Mouse (Mus musculus) heart, embryonic 15.5 days (tissue): ENCODE measurements around the gene Prss35. TPM values are rescaled to one million over a fixed set of nuclear protein-coding genes. Genes with fewer than 3 reads are reported as not detected.

ENCODE experiments used
- ATAC-seq: fragments of 200-750 bp; cut with Nextera tagmentation; replicated peaks from 2 replicates; pipeline ENCODE4 v1.8.0; 2017; ENCODE audit warnings: low read depth, moderate TSS enrichment; ENCODE audit not compliant: insufficient number of reproducible peaks, insufficient read depth, low FRiP score
- H3K27ac ChIP-seq: fragments of 300-500 bp; sonication (generic); 2 replicates; pipeline ENCODE4 v1.5.1; 2015; ENCODE audit warnings: mild to moderate bottlenecking, inconsistent platforms
- H3K27me3 ChIP-seq: fragments of 300-500 bp; sonication (generic); 2 replicates; pipeline ENCODE4 v1.6.1; 2015; ENCODE audit warnings: inconsistent platforms
- H3K36me3 ChIP-seq: fragments of 300-500 bp; sonication (generic); 2 replicates; pipeline ENCODE4 v1.6.1; 2015; ENCODE audit warnings: mild to moderate bottlenecking, inconsistent platforms
- H3K4me1 ChIP-seq: fragments of 300-500 bp; sonication (generic); replicated peaks from 2 replicates; pipeline ENCODE4 v1.6.1; 2015; ENCODE audit warnings: inconsistent platforms
- H3K4me2 ChIP-seq: fragments of 300-500 bp; sonication (generic); 2 replicates; pipeline ENCODE4 v1.6.1; 2015; ENCODE audit warnings: inconsistent platforms, mild to moderate bottlenecking, moderate library complexity
- H3K4me3 ChIP-seq: fragments of 300-500 bp; sonication (generic); 2 replicates; pipeline ENCODE4 v1.5.1; 2015; ENCODE audit warnings: mild to moderate bottlenecking, inconsistent platforms
- H3K9ac ChIP-seq: fragments of 300-500 bp; sonication (generic); 2 replicates; pipeline ENCODE4 v1.6.1; 2015; ENCODE audit warnings: mild to moderate bottlenecking, inconsistent platforms
- H3K9me3 ChIP-seq: fragments of 300-500 bp; sonication (generic); replicated peaks from 2 replicates; pipeline ENCODE4 v1.6.1; 2016; ENCODE audit warnings: inconsistent platforms
- WGBS: fragments of 180-500 bp; shearing (Covaris S2); methylation state at CpG from one replicate; pipeline ENCODE4 v1.1.7; 2015; ENCODE audit warnings: mixed read lengths; 5-methylcytosine and 5-hydroxymethylcytosine counted together
- polyA plus RNA-seq: library from polyadenylated mRNA; unstranded; fragments of >200 nt; fragmentation: Nextera tagmentation; extraction: Ambion mirVana; gene quantifications from 2 replicates; pipeline ENCODE4 v1.2.1, GENCODE M21; 2015

Prss35 gene
- polyA plus RNA-seq, 1 experiment from 2014 or later: 46.5 TPM

DNA sequence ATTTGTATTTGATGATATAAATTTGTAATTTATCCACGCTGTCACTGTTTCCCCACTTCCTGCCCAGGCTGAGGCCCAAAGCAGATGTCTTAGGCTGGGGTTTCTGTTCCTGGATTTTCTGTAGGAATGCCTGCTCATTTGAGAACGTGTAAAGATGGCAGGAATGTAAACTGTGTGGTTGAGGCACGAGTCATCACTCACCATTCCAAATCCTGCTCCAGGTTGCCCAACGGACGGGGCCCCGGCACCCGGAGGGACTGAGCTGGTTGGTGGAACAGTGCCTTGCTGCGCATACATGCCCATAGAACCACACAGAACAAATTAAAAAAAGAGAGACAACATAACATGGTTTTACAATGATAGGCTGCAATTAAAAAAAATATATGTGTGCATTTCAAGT, 30.5 kb downstream of the Prss35 start:
- Histone ChIP-seq H3K27ac (no peak overlapping the region), H3K27me3 (no peaks in the 10 kb centered on the region), H3K4me2 (no peak overlapping the region), H3K36me3 (peaks cover 30% of the 10 kb centered on the region), H3K4me3 (no peak overlapping the region), H3K4me1 (peaks cover 10% of the 10 kb centered on the region), H3K9ac (no peak overlapping the region), H3K9me3 (no peaks in the 10 kb centered on the region)
- 72% methylated on average over 8 of the region's 8 CpGs for WGBS
- ATAC-seq: no peak

DNA sequence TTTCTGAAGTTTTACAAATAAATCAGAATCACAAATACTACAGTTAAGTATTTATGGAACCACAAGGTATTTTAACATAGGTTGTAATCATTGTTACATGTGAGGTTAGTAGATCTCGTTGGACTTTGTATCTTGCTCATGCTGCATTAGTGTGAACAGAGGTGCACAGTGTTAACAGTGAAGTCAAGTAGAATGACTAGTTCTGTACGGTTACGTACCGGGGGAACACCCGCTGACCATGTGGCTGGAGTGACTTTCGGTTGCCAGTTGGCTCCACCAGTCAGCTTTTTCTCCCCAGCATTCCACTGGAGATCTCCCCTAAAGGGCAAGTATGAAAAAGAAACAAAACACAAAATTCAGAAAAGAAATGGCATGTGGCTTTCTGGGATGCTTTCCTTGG, 31.9 kb downstream of the Prss35 start:
- no peak overlapping the region for H3K4me3 ChIP-seq
- no peak for ATAC-seq
- no peak overlapping the region for H3K4me2 ChIP-seq
- WGBS: 90% methylated on average over 6 of the region's 6 CpGs
- H3K27me3 ChIP-seq: no peaks in the 10 kb centered on the region
- no peaks in the 10 kb centered on the region for H3K9me3 ChIP-seq
- peaks cover 36% of the 10 kb centered on the region for H3K36me3 ChIP-seq
- no peak overlapping the region for H3K27ac ChIP-seq
- H3K4me1 ChIP-seq: peaks cover 10% of the 10 kb centered on the region
- no peak overlapping the region for H3K9ac ChIP-seq

DNA sequence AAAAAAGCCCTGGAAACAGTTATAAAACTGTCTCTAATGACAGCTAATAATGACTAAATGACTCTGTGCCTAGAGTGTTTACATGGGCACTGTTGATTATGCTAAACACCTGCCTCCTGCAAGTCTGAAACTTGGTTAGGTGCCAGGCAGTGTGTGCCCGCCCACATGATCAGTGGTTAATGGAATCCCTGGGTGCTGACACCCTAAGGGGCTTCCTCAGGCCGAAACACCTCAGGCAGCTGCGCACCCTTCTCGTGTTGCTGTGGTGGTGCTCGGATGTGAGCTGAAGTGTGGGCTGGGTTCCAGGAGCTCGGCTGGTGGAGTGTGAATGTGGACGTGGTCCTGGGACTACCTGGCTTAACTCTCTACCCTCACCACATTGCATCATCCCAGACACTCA, 33.9 kb downstream of the Prss35 start:
- Histone ChIP-seq H3K4me1 (peaks cover 10% of the 10 kb centered on the region), H3K9ac (no peak overlapping the region), H3K27ac (no peak overlapping the region), H3K4me2 (no peak overlapping the region), H3K27me3 (no peaks in the 10 kb centered on the region), H3K9me3 (no peaks in the 10 kb centered on the region), H3K36me3 (peaks cover 40% of the 10 kb centered on the region), H3K4me3 (no peak overlapping the region)
- 59% methylated on average over 7 of the region's 7 CpGs for WGBS
- ATAC-seq: no peak

DNA sequence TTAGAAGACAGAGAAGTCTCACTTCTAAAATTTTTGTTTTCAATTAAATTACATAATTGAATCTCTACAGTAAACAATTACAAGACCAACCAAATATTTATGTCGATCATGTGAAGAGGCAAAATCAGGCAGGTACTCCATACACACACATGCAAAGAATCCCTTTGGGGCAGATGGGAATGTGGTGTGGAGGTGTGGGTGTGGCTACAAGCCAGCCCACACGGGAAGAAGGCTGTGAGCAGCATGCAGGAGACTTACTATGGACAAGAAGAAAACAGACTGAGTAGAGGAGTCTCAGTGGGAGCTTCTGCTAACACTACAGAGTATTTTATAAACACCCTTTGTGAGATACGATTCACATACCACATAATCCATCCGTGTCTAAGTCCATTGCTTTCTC, 34.8 kb downstream of the Prss35 start:
- no peaks in the 10 kb centered on the region for H3K9me3 ChIP-seq
- H3K27ac ChIP-seq: no peak overlapping the region
- H3K9ac ChIP-seq: no peak overlapping the region
- no peaks in the 10 kb centered on the region for H3K27me3 ChIP-seq
- no peak overlapping the region for H3K4me2 ChIP-seq
- peaks cover 7% of the 10 kb centered on the region for H3K4me1 ChIP-seq
- 70% methylated on average over 4 of the region's 4 CpGs for WGBS
- ATAC-seq: no peak
- H3K4me3 ChIP-seq: no peak overlapping the region
- peaks cover 36% of the 10 kb centered on the region for H3K36me3 ChIP-seq

DNA sequence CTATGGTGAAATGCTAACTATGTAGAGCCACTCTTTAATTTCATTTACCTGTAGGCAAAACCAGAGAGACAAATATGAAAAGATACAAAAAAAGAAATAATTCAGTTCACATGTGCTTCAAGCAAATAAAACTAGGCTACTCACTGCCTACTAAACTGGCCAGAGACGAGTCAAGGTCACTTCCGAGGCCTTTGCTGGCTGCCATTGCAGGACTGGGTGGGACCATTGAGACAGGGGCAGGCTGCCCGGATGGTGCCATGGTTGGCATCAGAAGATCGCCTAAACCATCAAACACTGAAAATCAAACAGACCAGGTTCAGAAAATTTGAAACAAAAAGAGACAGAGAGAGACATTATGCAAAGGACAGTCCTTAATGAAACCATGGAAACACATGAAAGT, 38.0 kb downstream of the Prss35 start:
- WGBS: 83% methylated on average over 4 of the region's 4 CpGs
- H3K27ac ChIP-seq: no peak overlapping the region
- H3K9me3 ChIP-seq: no peaks in the 10 kb centered on the region
- H3K36me3 ChIP-seq: peaks cover 20% of the 10 kb centered on the region
- no peaks in the 10 kb centered on the region for H3K27me3 ChIP-seq
- H3K9ac ChIP-seq: no peak overlapping the region
- no peak overlapping the region for H3K4me2 ChIP-seq
- H3K4me3 ChIP-seq: no peak overlapping the region
- no peaks in the 10 kb centered on the region for H3K4me1 ChIP-seq
- no peak for ATAC-seq

DNA sequence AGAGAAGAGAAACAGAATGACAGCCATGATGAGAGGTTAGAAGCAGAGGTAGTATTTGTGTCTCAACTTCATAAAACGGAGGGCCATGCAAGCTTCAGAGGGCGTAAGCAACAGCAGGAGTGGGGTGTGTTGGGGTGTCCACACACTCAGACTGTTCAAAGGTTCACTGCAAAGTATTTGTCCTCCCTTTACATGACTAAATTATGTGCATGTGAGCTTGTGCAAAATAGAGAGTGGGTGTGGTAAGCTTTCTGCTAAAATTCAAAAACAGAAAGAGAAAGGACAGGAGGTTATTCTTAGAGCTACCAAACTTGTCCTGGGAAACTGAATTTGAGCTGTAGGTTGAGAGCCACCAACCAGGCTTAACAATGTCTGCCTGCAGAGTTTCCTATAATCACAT, 39.4 kb downstream of the Prss35 start:
- WGBS: 84% methylated on average over 2 of the region's 2 CpGs
- peaks cover 20% of the 10 kb centered on the region for H3K36me3 ChIP-seq
- ATAC-seq: no peak

DNA sequence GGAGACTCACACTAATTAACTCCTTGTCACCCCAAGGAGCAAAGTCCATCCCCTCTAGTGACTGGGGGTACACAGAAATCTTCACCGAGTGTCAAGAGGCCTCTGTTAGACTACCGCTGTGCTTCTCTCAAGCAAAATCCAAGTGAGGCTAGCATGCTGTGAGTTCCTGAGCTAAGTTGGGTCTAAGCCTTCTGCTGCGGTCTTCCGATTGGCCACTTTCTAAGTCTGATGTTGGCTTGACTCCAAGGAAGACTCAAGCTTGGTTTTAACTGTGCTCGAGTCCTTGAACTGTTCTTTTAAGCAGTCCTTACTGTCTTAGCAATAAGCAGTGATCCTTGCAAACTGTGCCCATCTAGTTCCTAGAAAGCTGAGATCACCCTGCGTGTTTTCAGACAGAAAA, 45.7 kb downstream of the Prss35 start:
- Histone ChIP-seq H3K9me3 (no peaks in the 10 kb centered on the region), H3K4me2 (no peak overlapping the region), H3K27me3 (no peaks in the 10 kb centered on the region), H3K4me1 (no peaks in the 10 kb centered on the region), H3K27ac (no peak overlapping the region), H3K36me3 (peaks cover 16% of the 10 kb centered on the region; the same call in 1 of the 2 replicates), H3K4me3 (no peak overlapping the region), H3K9ac (no peak overlapping the region)
- no peak for ATAC-seq
- 63% methylated on average over 6 of the region's 6 CpGs for WGBS

More for the DNA sequence above, 39.4 kb downstream of the Prss35 start:
- Histone ChIP-seq H3K4me2 (no peak overlapping the region), H3K4me3 (no peak overlapping the region), H3K27ac (no peak overlapping the region), H3K9me3 (no peaks in the 10 kb centered on the region), H3K4me1 (no peaks in the 10 kb centered on the region), H3K9ac (no peak overlapping the region), H3K27me3 (no peaks in the 10 kb centered on the region)

DNA sequence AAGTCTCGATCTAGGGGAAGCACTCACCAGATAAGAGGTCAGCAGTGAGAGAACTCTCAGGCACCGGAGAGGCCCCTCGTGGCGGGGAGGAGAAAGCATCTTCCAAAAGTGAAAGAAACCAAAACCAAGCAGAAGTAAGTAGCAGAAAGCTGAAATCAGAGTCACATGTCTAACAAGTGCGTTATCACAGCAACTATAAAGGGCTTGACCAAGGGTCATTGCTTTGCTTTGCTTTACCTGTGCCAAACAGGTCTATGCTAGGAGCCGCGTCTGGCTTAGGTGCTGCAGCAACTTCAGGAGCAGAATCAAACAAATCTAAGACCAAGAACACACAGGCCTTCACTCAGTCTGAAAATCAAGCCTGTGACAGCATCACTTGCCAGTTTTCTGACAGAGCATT, 48.5 kb downstream of the Prss35 start:
- H3K27me3 ChIP-seq: no peaks in the 10 kb centered on the region
- no peak for ATAC-seq
- H3K36me3 ChIP-seq: peaks cover 16% of the 10 kb centered on the region; the same call in 1 of the 2 replicates
- WGBS: 62% methylated on average over 7 of the region's 7 CpGs
- no peaks in the 10 kb centered on the region for H3K4me1 ChIP-seq
- H3K9me3 ChIP-seq: no peaks in the 10 kb centered on the region
- H3K4me2 ChIP-seq: no peak overlapping the region
- no peak overlapping the region for H3K27ac ChIP-seq
- H3K9ac ChIP-seq: no peak overlapping the region
- H3K4me3 ChIP-seq: no peak overlapping the region

DNA sequence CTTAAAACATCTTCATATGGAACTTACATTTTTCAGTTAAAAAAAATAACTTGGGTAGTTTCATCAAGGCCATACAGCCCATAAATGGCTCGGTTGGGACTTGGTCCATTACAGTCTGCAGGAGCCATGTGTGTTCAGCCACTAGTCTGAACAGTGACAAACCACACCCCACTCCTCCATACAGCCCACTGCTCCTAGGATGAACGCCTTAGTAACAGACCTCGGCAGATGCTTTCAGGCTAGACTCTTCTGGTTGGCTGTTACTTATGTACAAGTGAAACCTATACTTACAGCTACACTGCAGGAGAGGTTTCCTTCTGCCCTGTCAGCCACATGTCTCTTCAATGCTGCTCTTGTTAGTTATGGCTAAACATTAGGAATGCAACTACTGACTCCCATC, 51.8 kb downstream of the Prss35 start:
- no peaks in the 10 kb centered on the region for H3K9me3 ChIP-seq
- 69% methylated on average over 3 of the region's 3 CpGs for WGBS

DNA sequence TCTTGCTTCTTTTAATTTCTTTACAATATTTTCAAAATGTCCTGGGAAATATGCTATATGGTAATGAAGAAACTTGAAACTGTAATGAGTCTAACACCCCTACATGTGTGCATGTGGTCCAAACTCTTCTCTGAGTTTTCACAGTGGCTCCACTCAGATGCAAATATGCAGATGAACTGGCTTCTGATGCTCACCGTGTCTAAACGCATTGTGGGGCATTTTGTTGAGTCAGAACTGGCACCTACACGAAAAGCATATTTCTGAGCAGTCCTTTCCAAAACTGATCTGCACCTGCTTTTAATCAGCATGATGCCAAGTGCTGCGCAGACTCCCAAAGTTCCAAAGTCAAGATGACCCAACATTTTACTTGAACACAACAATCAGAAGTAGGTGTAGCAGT, 54.1 kb downstream of the Prss35 start:
- Histone ChIP-seq H3K4me3 (no peak overlapping the region), H3K4me1 (no peaks in the 10 kb centered on the region), H3K36me3 (peaks cover 18% of the 10 kb centered on the region; the same call in 1 of the 2 replicates), H3K27ac (no peak overlapping the region), H3K4me2 (no peak overlapping the region), H3K9ac (no peak overlapping the region), H3K27me3 (no peaks in the 10 kb centered on the region), H3K9me3 (no peaks in the 10 kb centered on the region)
- no peak for ATAC-seq
- WGBS: 87% methylated on average over 4 of the region's 4 CpGs

More for the DNA sequence above, 51.8 kb downstream of the Prss35 start:
- Histone ChIP-seq H3K4me1 (no peaks in the 10 kb centered on the region), H3K4me3 (no peak overlapping the region), H3K27ac (no peak overlapping the region), H3K9ac (no peak overlapping the region), H3K27me3 (no peaks in the 10 kb centered on the region), H3K4me2 (no peak overlapping the region), H3K36me3 (peaks cover 22% of the 10 kb centered on the region; the same call in 1 of the 2 replicates)
- ATAC-seq: no peak

DNA sequence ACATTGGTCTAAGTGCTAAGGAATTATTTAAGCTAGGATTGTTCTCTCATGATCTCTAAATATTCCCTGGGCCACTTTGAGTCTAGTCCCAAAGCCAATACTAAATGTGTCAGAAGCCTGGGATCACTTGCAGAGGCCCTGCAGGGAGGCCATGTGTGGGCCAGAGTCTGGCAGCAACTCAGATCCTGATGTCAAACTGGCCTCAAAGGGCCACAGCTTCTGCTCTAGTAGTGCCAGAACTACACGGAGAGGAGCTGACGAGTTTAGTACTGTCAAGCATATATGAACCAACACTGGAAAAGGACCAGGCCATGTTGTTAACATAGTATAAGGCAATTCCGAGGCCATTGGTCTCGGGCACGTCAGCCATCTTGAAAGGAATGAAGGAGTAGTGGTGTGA, 54.7 kb downstream of the Prss35 start:
- no peak for ATAC-seq
- H3K4me1 ChIP-seq: no peaks in the 10 kb centered on the region
- no peak overlapping the region for H3K4me2 ChIP-seq
- no peak overlapping the region for H3K27ac ChIP-seq
- no peak overlapping the region for H3K4me3 ChIP-seq
- no peak overlapping the region for H3K9ac ChIP-seq
- no peaks in the 10 kb centered on the region for H3K27me3 ChIP-seq
- H3K36me3 ChIP-seq: peaks cover 13% of the 10 kb centered on the region; the same call in 1 of the 2 replicates
- no peaks in the 10 kb centered on the region for H3K9me3 ChIP-seq
- WGBS: 84% methylated on average over 5 of the region's 5 CpGs

DNA sequence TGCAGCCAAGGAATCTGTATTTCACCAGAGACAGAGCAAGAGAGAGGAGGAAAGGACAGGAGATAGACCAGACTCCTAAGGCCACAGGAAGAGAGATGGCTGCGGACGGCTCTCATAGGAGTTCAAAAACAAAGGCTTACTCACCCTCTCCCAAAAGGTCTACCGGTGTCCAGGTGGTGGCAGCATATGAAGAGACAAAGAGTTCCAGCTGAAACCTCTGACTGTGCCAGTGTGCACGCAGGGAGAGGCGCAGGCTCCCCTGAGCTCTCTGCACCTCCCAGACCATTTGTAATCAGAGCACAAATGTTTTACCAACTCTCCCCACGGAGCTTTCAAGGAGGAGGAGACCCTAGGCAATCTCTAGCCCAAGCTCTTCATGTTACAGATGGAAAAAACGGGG, 55.2 kb downstream of the Prss35 start:
- peaks cover 9% of the 10 kb centered on the region; the same call in 1 of the 2 replicates for H3K36me3 ChIP-seq
- no peaks in the 10 kb centered on the region for H3K4me1 ChIP-seq
- H3K9me3 ChIP-seq: no peaks in the 10 kb centered on the region
- H3K27ac ChIP-seq: no peak overlapping the region
- H3K4me3 ChIP-seq: no peak overlapping the region
- no peaks in the 10 kb centered on the region for H3K27me3 ChIP-seq
- H3K9ac ChIP-seq: no peak overlapping the region
- no peak for ATAC-seq
- H3K4me2 ChIP-seq: no peak overlapping the region
- WGBS: 46% methylated on average over 7 of the region's 7 CpGs
